Mouse (Mus musculus): ENCODE measurements at regions not wholly inside any gene's neighbourhood (a gene's known extent, or its start where the extent isn't known, plus 50 kb on each side); places are given as distances from the start of the nearest gene placed in this dataset.

- no peaks in the 10 kb centered on the region for H3K9me3 ChIP-seq
- H3K36me3 ChIP-seq (replicated peaks), result no peaks in the 10 kb centered on the region
- no peak overlapping the region for H3K9ac ChIP-seq
- H3K4me1 ChIP-seq, result no peaks in the 10 kb centered on the region
- no peak for ATAC-seq (ENCODE audit: low FRiP score)
- H3K27me3 ChIP-seq, result no peaks in the 10 kb centered on the region
- H3K4me2 ChIP-seq, result no peak overlapping the region
- WGBS, result 71% methylated on average over 4 of the region's 4 CpGs
- H3K27ac ChIP-seq, result no peak overlapping the region
- no peak overlapping the region for H3K4me3 ChIP-seq (replicated peaks)
These were observed 430.7 kb upstream of the Nrsn1 start for GRCm38 (mm10) chr13:25700965-25701364.

- WGBS, result 95% methylated on average over 1 of the region's 1 CpGs
- H3K36me3 ChIP-seq (replicated peaks), result no peaks in the 10 kb centered on the region
- ATAC-seq (ENCODE audit: low FRiP score), result no peak
These were observed 425.7 kb upstream of the Nrsn1 start for GRCm38 (mm10) chr13:25695956-25696355.

DNA sequence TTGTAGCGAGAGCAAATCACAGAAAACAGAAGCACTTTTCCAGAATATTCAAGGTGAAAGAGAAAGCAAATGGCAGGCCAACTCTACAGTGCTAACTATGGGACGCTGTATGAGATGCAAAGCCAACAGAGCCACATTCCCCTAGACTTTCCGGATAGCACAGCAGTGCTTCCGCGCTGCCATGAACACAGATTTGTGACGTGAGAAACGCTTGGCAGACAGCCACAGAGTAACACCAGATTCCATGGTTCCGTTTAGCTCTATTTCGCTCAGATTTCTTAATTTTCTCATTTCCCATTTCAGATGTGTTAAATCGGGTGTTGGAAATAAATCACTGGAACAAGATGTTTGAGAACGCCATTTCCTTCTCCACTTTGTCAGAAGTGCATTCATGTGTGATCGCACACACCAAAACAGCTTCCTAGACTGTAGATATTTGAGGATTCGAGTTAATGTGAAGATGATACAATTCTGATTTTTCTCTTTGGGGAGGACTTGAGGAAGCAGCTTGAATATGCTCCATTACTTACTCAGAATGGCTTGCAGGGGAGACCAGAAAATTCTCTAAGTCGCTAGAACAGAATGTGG lies 424.8 kb upstream of the Nrsn1 start:
- Histone ChIP-seq H3K27ac (no peak overlapping the region), H3K36me3 (replicated peaks) (no peaks in the 10 kb centered on the region), H3K4me1 (no peaks in the 10 kb centered on the region; the same call in 1 of the 2 replicates), H3K9me3 (no peaks in the 10 kb centered on the region), H3K4me2 (no peak overlapping the region), H3K27me3 (no peaks in the 10 kb centered on the region), H3K4me3 (replicated peaks) (no peak overlapping the region), H3K9ac (no peak overlapping the region)
- WGBS, result 87% methylated on average over 14 of the region's 14 CpGs
- no peak for ATAC-seq (ENCODE audit: low FRiP score)

More at GRCm38 (mm10) chr13:25695956-25696355, 425.7 kb upstream of the Nrsn1 start:
- Histone ChIP-seq H3K9me3 (no peaks in the 10 kb centered on the region), H3K27me3 (no peaks in the 10 kb centered on the region), H3K4me1 (no peaks in the 10 kb centered on the region; the same call in 1 of the 2 replicates), H3K4me2 (no peak overlapping the region), H3K9ac (no peak overlapping the region), H3K27ac (no peak overlapping the region), H3K4me3 (replicated peaks) (no peak overlapping the region)

- Histone ChIP-seq H3K9me3 (no peaks in the 10 kb centered on the region), H3K4me2 (no peak overlapping the region), H3K27me3 (no peaks in the 10 kb centered on the region), H3K36me3 (replicated peaks) (no peaks in the 10 kb centered on the region), H3K9ac (no peak overlapping the region), H3K4me1 (no peaks in the 10 kb centered on the region), H3K4me3 (replicated peaks) (no peak overlapping the region), H3K27ac (no peak overlapping the region)
- whole genome bisulfite sequencing, result 93% methylated on average over 2 of the region's 2 CpGs
- no peak for ATAC-seq (ENCODE audit: low FRiP score)
These were observed 408.0 kb upstream of the Nrsn1 start for GRCm38 (mm10) chr13:25678221-25678735.

- no peaks in the 10 kb centered on the region for H3K27me3 ChIP-seq
- H3K4me1 ChIP-seq, result no peaks in the 10 kb centered on the region
- 94% methylated on average over 6 of the region's 6 CpGs for WGBS
- no peak overlapping the region for H3K4me2 ChIP-seq
- ATAC-seq (ENCODE audit: low FRiP score), result no peak
- no peak overlapping the region for H3K4me3 ChIP-seq (replicated peaks)
- no peak overlapping the region for H3K9ac ChIP-seq
- H3K9me3 ChIP-seq, result no peaks in the 10 kb centered on the region
- no peaks in the 10 kb centered on the region for H3K36me3 ChIP-seq (replicated peaks)
- no peak overlapping the region for H3K27ac ChIP-seq
These were observed 404.9 kb upstream of the Nrsn1 start for GRCm38 (mm10) chr13:25675208-25675607.

DNA sequence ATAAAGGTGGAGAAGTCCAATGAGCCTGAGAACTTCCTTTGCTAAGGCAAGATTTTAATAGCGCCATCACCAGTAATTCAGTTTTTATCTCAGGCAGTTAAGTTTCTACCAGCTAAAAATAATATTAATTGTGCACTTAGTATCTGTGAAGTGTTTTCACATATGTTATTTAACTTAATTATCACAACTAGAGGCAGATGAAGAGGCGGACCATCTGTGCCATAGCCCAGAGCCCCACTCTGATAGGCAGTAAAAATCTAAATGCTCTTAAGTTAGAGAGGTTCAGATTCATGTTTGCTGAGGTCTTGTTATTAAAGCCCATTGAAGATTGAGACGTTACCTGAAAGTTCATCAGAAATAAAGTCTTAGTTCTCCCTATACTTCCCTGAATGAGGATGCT lies 395.7 kb upstream of the Nrsn1 start:
- no peak for ATAC-seq (ENCODE audit: low FRiP score)

GRCm38 (mm10) chr13:25664963-25665606 lies 394.8 kb upstream of the Nrsn1 start:
- Histone ChIP-seq H3K4me2 (no peak overlapping the region), H3K4me1 (no peaks in the 10 kb centered on the region)
- ATAC-seq (ENCODE audit: low FRiP score), result no peak

More for the DNA sequence above, 395.7 kb upstream of the Nrsn1 start:
- 83% methylated on average over 3 of the region's 3 CpGs for WGBS
- no peaks in the 10 kb centered on the region for H3K36me3 ChIP-seq (replicated peaks)
- H3K4me2 ChIP-seq, result no peak overlapping the region
- H3K4me3 ChIP-seq (replicated peaks), result no peak overlapping the region
- no peaks in the 10 kb centered on the region for H3K27me3 ChIP-seq
- no peaks in the 10 kb centered on the region for H3K4me1 ChIP-seq
- H3K9ac ChIP-seq, result no peak overlapping the region
- H3K27ac ChIP-seq, result no peak overlapping the region
- H3K9me3 ChIP-seq, result no peaks in the 10 kb centered on the region

DNA sequence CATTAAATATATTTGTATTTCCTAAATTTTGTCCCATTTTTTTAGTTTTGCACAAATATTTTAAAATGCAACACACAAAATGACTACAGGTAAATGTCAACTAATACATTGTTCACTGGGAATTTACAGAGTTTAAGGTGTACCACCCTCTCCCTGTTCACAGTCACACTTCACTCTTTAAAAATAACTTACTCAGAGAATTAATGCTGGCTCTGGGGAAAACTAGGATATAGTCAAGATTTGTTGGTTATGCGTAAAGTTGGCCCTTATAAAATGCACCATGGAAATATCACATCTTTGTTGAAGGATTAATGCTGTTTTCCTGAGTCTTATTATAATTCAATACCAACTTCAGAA lies 378.1 kb upstream of the Nrsn1 start:
- Histone ChIP-seq H3K4me1 (no peaks in the 10 kb centered on the region), H3K36me3 (replicated peaks) (no peaks in the 10 kb centered on the region), H3K9ac (no peak overlapping the region), H3K27me3 (no peaks in the 10 kb centered on the region), H3K9me3 (no peaks in the 10 kb centered on the region), H3K27ac (no peak overlapping the region), H3K4me2 (no peak overlapping the region), H3K4me3 (replicated peaks) (no peak overlapping the region)
- no peak for ATAC-seq (ENCODE audit: low FRiP score)
- WGBS, result 98% methylated on average over 1 of the region's 1 CpGs

More at GRCm38 (mm10) chr13:25664963-25665606, 394.8 kb upstream of the Nrsn1 start:
- Histone ChIP-seq H3K4me3 (replicated peaks) (no peak overlapping the region), H3K9ac (no peak overlapping the region), H3K27ac (no peak overlapping the region), H3K27me3 (no peaks in the 10 kb centered on the region), H3K9me3 (no peaks in the 10 kb centered on the region), H3K36me3 (replicated peaks) (no peaks in the 10 kb centered on the region)
- 79% methylated on average over 2 of the region's 2 CpGs for WGBS

DNA sequence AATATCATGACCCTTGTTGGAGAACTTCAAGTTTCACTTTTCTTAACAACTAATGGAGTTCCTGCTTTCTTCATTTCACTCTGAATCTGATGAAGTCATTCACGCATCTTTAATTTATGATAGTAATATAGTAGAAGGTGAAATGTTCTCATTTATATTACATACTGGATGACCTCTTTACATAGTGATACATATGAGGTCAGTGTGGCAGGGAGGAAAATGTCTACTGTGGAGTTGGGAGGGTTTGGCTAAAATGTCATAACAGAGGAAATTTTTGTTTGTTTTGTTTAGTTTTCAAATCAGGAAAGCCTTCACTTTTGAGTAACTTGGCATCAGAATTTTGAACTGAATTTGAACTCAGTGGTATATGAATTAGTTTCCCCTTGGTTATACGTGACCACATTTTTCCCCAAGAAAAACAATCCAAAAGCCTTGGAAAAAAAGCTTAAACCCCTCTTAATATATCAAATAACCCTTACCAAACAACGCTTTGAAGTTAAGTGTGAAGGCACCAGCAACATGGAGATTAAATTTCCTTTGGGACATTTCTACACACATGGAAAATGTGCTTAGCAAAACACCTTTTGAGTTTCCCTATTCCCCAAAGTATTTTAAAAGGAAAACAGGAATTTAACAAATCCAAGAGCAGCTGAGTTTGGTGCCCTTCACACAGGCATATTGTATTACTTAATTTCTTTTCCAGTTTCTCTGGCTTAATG lies 377.6 kb upstream of the Nrsn1 start:
- Histone ChIP-seq H3K9me3 (no peaks in the 10 kb centered on the region), H3K9ac (no peak overlapping the region), H3K36me3 (replicated peaks) (no peaks in the 10 kb centered on the region), H3K4me3 (replicated peaks) (no peak overlapping the region), H3K27ac (no peak overlapping the region), H3K4me1 (no peaks in the 10 kb centered on the region), H3K4me2 (no peak overlapping the region), H3K27me3 (no peaks in the 10 kb centered on the region)
- WGBS, result 84% methylated on average over 3 of the region's 3 CpGs
- no peak for ATAC-seq (ENCODE audit: low FRiP score)

DNA sequence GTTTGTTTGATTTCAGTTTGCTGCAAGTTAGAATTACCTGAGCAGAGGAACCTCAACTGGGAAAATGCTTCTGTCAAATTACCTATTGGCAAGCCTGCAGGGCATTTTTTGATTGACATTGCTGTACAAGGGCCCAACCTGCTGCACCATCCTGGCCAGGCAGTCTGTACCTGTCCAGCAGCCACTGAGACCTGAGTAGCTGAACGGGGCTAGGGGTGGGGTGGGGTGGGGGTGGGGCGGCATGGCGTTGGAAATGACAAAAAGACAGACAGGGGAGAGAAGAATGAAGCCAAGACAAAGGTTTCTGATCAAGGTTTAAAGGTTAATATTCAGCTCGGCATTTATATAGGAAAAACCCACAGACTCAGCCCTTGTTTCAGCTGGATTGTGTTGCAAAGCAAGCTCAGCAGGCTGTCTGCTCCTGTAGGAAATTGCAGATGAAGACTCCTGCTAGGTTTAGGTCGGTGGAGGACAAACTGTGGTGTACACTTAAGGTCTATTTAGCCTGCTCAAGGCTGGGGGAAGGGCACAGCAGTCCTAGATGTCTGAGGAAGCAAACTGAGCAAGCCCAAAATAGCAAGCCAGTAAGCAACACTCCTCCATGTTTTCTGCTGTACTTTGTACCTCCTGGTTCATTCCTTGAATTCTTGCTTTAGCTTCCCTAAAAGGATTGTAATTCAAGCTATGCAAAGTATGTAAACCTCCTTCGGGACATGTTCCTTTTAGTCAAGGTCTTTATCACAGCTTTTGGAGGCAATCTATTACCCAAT lies 369.4 kb upstream of the Nrsn1 start:
- H3K36me3 ChIP-seq (replicated peaks), result no peaks in the 10 kb centered on the region
- H3K27me3 ChIP-seq, result no peaks in the 10 kb centered on the region
- no peaks in the 10 kb centered on the region for H3K9me3 ChIP-seq
- no peaks in the 10 kb centered on the region for H3K4me1 ChIP-seq
- no peak for ATAC-seq (ENCODE audit: low FRiP score)
- no peak overlapping the region for H3K9ac ChIP-seq
- H3K4me2 ChIP-seq, result no peak overlapping the region
- no peak overlapping the region for H3K27ac ChIP-seq
- H3K4me3 ChIP-seq (replicated peaks), result no peak overlapping the region
- WGBS, result 24% methylated on average over 6 of the region's 6 CpGs

GRCm38 (mm10) chr13:25629466-25629865 lies 359.2 kb upstream of the Nrsn1 start:
- Histone ChIP-seq H3K27ac (no peak overlapping the region), H3K9me3 (no peaks in the 10 kb centered on the region), H3K9ac (no peak overlapping the region), H3K4me1 (no peaks in the 10 kb centered on the region), H3K36me3 (replicated peaks) (no peaks in the 10 kb centered on the region), H3K4me2 (no peak overlapping the region), H3K27me3 (no peaks in the 10 kb centered on the region), H3K4me3 (replicated peaks) (no peak overlapping the region)
- 64% methylated on average over 4 of the region's 4 CpGs for WGBS
- ATAC-seq (ENCODE audit: low FRiP score), result no peak

DNA sequence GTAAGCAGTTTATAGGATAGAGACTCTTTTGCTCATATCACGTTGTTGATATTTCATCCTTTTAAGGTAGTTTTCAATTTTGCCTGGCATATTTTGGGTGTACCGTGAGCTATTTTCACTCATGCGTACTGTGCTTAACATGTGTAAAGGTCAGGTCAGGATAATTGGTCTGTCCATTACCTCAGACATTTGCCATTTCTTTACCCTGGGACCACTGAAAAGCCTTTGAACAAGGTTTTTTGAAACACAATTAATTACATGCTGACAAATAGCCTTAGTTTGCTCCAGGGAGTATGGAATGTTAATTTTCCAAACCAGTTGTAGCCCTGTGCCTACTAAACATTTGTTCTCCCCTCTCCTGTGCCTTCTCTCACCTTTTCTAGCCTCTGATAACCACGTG lies 347.3 kb upstream of the Nrsn1 start:
- no peaks in the 10 kb centered on the region for H3K4me1 ChIP-seq
- H3K9me3 ChIP-seq, result no peaks in the 10 kb centered on the region
- H3K27ac ChIP-seq, result no peak overlapping the region
- H3K4me3 ChIP-seq (replicated peaks), result no peak overlapping the region
- H3K36me3 ChIP-seq (replicated peaks), result no peaks in the 10 kb centered on the region
- H3K27me3 ChIP-seq, result no peaks in the 10 kb centered on the region
- 23% methylated on average over 4 of the region's 4 CpGs for WGBS
- no peak; the same call in 1 of the 2 replicates for ATAC-seq (ENCODE audit: low FRiP score)
- H3K9ac ChIP-seq, result no peak overlapping the region
- H3K4me2 ChIP-seq, result no peak overlapping the region

Data from forebrain, embryonic 12.5 days (tissue).